Mouse (Mus musculus): ENCODE data around the gene Zbtb20. TPM values are rescaled to one million over a fixed set of nuclear protein-coding genes. Genes with fewer than 3 reads are reported as not detected.

Gene Zbtb20
- total and polyA plus RNA-seq, 2 experiments from 2014 or later, result 19.8 to 45.8 TPM

- TF ChIP-seq EP300 (IDR thresholded peaks at IDR 0.05; ENCODE audit: low read depth) (no peak), CTCF (IDR thresholded peaks at IDR 0.05; ENCODE audit: low read depth) (no peak)
- H3K27ac ChIP-seq (ENCODE audit: low read depth), result peak overlapping the region; percentile 19; the same call in 1 of the 2 replicates
- 0 out of 2 replicates have a peak overlapping the region, but pooled peaks have one; percentile 7 for H3K4me3 ChIP-seq (ENCODE audit: low read depth, low read length)
Measured at GRCm38 (mm10) chr16:43235317-43235716, 359.6 kb downstream of the Zbtb20 start.

GRCm38 (mm10) chr16:43235721-43236159 lies 360.1 kb downstream of the Zbtb20 start:
- peak overlapping the region; percentile 19; the same call in 1 of the 2 replicates for H3K27ac ChIP-seq (ENCODE audit: low read depth)
- ATAC-seq (ENCODE audit: insufficient read depth, low read depth) (no peak), DNase-seq (ENCODE audit: low spot score) (no peak)
- TF ChIP-seq EP300 (IDR thresholded peaks at IDR 0.05; ENCODE audit: low read depth) (no peak), CTCF (IDR thresholded peaks at IDR 0.05; ENCODE audit: low read depth) (no peak)
- no peaks in the 10 kb centered on the region for H3K9me3 ChIP-seq (replicated peaks; ENCODE audit: control insufficient read depth, low read length)
- 66% methylated on average over 8 of the region's 8 CpGs for WGBS
- H3K9ac ChIP-seq (replicated peaks; ENCODE audit: low read depth, low read length), result no peak overlapping the region
- no peaks in the 10 kb centered on the region for H3K36me3 ChIP-seq (replicated peaks; ENCODE audit: control insufficient read depth, insufficient read depth, low read length)
- H3K4me3 ChIP-seq (ENCODE audit: low read depth, low read length), result 0 out of 2 replicates have a peak overlapping the region, but pooled peaks have one; percentile 7
- H3K4me1 ChIP-seq (ENCODE audit: control insufficient read depth, insufficient read depth), result no peaks in the 10 kb centered on the region
- peak overlapping the region; percentile 21; the same call in 1 of the 2 replicates for H3K4me2 ChIP-seq (ENCODE audit: low read depth, low read length)
- H3K27me3 ChIP-seq (ENCODE audit: control insufficient read depth, insufficient read depth, low read length), result no peaks in the 10 kb centered on the region

More at GRCm38 (mm10) chr16:43235317-43235716, 359.6 kb downstream of the Zbtb20 start:
- Histone ChIP-seq H3K36me3 (replicated peaks; ENCODE audit: control insufficient read depth, insufficient read depth, low read length) (no peaks in the 10 kb centered on the region), H3K9ac (replicated peaks; ENCODE audit: low read depth, low read length) (no peak overlapping the region), H3K27me3 (ENCODE audit: control insufficient read depth, insufficient read depth, low read length) (no peaks in the 10 kb centered on the region), H3K4me2 (ENCODE audit: low read depth, low read length) (peak overlapping the region; percentile 21; the same call in 1 of the 2 replicates), H3K9me3 (replicated peaks; ENCODE audit: control insufficient read depth, low read length) (no peaks in the 10 kb centered on the region), H3K4me1 (ENCODE audit: control insufficient read depth, insufficient read depth) (no peaks in the 10 kb centered on the region)
- no peak for DNase-seq (ENCODE audit: low spot score)
- WGBS, result 72% methylated on average over 7 of the region's 7 CpGs
- no peak for ATAC-seq (ENCODE audit: insufficient read depth, low read depth)

- WGBS, result 72% methylated on average over 2 of the region's 2 CpGs
- Histone ChIP-seq H3K4me2 (ENCODE audit: low read depth, low read length) (no peak overlapping the region), H3K27me3 (ENCODE audit: control insufficient read depth, insufficient read depth, low read length) (no peaks in the 10 kb centered on the region), H3K9me3 (replicated peaks; ENCODE audit: control insufficient read depth, low read length) (no peaks in the 10 kb centered on the region), H3K4me3 (ENCODE audit: low read depth, low read length) (no peak overlapping the region), H3K9ac (replicated peaks; ENCODE audit: low read depth, low read length) (no peak overlapping the region), H3K27ac (ENCODE audit: low read depth) (no peak overlapping the region), H3K4me1 (ENCODE audit: control insufficient read depth, insufficient read depth) (no peaks in the 10 kb centered on the region), H3K36me3 (replicated peaks; ENCODE audit: control insufficient read depth, insufficient read depth, low read length) (no peaks in the 10 kb centered on the region)
- ATAC-seq (ENCODE audit: insufficient read depth, low read depth) (no peak), DNase-seq (ENCODE audit: low spot score) (no peak)
- TF ChIP-seq CTCF (IDR thresholded peaks at IDR 0.05; ENCODE audit: low read depth) (no peak), EP300 (IDR thresholded peaks at IDR 0.05; ENCODE audit: low read depth) (no peak)
Measured at GRCm38 (mm10) chr16:43237551-43237950, 361.9 kb downstream of the Zbtb20 start.

GRCm38 (mm10) chr16:43247026-43247425 lies 371.3 kb downstream of the Zbtb20 start:
- Histone ChIP-seq H3K36me3 (replicated peaks; ENCODE audit: control insufficient read depth, insufficient read depth, low read length) (no peaks in the 10 kb centered on the region), H3K9ac (replicated peaks; ENCODE audit: low read depth, low read length) (no peak overlapping the region), H3K4me3 (ENCODE audit: low read depth, low read length) (no peak overlapping the region), H3K4me2 (ENCODE audit: low read depth, low read length) (no peak overlapping the region), H3K27ac (ENCODE audit: low read depth) (no peak overlapping the region), H3K27me3 (ENCODE audit: control insufficient read depth, insufficient read depth, low read length) (no peaks in the 10 kb centered on the region), H3K9me3 (replicated peaks; ENCODE audit: control insufficient read depth, low read length) (no peaks in the 10 kb centered on the region), H3K4me1 (ENCODE audit: control insufficient read depth, insufficient read depth) (no peaks in the 10 kb centered on the region)
- TF ChIP-seq CTCF (IDR thresholded peaks at IDR 0.05; ENCODE audit: low read depth) (no peak), EP300 (IDR thresholded peaks at IDR 0.05; ENCODE audit: low read depth) (no peak)
- WGBS, result 81% methylated on average over 5 of the region's 5 CpGs
- no peak for DNase-seq (ENCODE audit: low spot score)
- ATAC-seq (ENCODE audit: insufficient read depth, low read depth), result no peak

GRCm38 (mm10) chr16:43253077-43253476 lies 377.4 kb downstream of the Zbtb20 start:
- DNase-seq (ENCODE audit: low spot score) (no peak), ATAC-seq (ENCODE audit: insufficient read depth, low read depth) (no peak)
- no peak overlapping the region for H3K4me2 ChIP-seq (ENCODE audit: low read depth, low read length)
- no peaks in the 10 kb centered on the region for H3K36me3 ChIP-seq (replicated peaks; ENCODE audit: control insufficient read depth, insufficient read depth, low read length)
- no peak overlapping the region for H3K27ac ChIP-seq (ENCODE audit: low read depth)
- no peaks in the 10 kb centered on the region for H3K27me3 ChIP-seq (ENCODE audit: control insufficient read depth, insufficient read depth, low read length)
- no peak for TF ChIP-seq EP300 (IDR thresholded peaks at IDR 0.05; ENCODE audit: low read depth)
- TF ChIP-seq CTCF (IDR thresholded peaks at IDR 0.05; ENCODE audit: low read depth), result no peak
- no peak overlapping the region for H3K9ac ChIP-seq (replicated peaks; ENCODE audit: low read depth, low read length)
- 0 out of 2 replicates have a peak, but pooled peaks cover 5% of the 10 kb centered on the region for H3K4me1 ChIP-seq (ENCODE audit: control insufficient read depth, insufficient read depth)
- H3K9me3 ChIP-seq (replicated peaks; ENCODE audit: control insufficient read depth, low read length), result no peaks in the 10 kb centered on the region
- WGBS, result 9% methylated on average over 2 of the region's 2 CpGs
- no peak overlapping the region for H3K4me3 ChIP-seq (ENCODE audit: low read depth, low read length)

GRCm38 (mm10) chr16:43253746-43254145 lies 378.1 kb downstream of the Zbtb20 start:
- TF ChIP-seq CTCF (IDR thresholded peaks at IDR 0.05; ENCODE audit: low read depth) (no peak), EP300 (IDR thresholded peaks at IDR 0.05; ENCODE audit: low read depth) (no peak)
- Histone ChIP-seq H3K36me3 (replicated peaks; ENCODE audit: control insufficient read depth, insufficient read depth, low read length) (no peaks in the 10 kb centered on the region), H3K4me2 (ENCODE audit: low read depth, low read length) (no peak overlapping the region), H3K27me3 (ENCODE audit: control insufficient read depth, insufficient read depth, low read length) (no peaks in the 10 kb centered on the region), H3K9ac (replicated peaks; ENCODE audit: low read depth, low read length) (no peak overlapping the region), H3K9me3 (replicated peaks; ENCODE audit: control insufficient read depth, low read length) (no peaks in the 10 kb centered on the region), H3K27ac (ENCODE audit: low read depth) (no peak overlapping the region), H3K4me3 (ENCODE audit: low read depth, low read length) (no peak overlapping the region), H3K4me1 (ENCODE audit: control insufficient read depth, insufficient read depth) (0 out of 2 replicates have a peak, but pooled peaks cover 5% of the 10 kb centered on the region)
- 90% methylated on average over 4 of the region's 4 CpGs for WGBS
- DNase-seq (ENCODE audit: low spot score) (no peak), ATAC-seq (ENCODE audit: insufficient read depth, low read depth) (no peak)

Data from heart, postnatal 0 days (tissue).